Mouse (Mus musculus) left cerebral cortex, adult 8-10 months (tissue): Measurements from ENCODE around the gene Zkscan17. TPM values are rescaled to one million over a fixed set of nuclear protein-coding genes. Genes with fewer than 3 reads are reported as not detected.

ENCODE experiments used
- DNase-seq, 2 experiments: peaks; one replicate each; pipeline ENCODE4 v3.0.0; 2022; ENCODE audit warnings: low spot score in 2 of 2
- total RNA-seq, 4 experiments: library from RNA; stranded (reverse); gene quantifications; 2 replicates each; pipeline ENCODE4 v1.2.4; 2022

Zkscan17 gene
- total RNA-seq, 4 experiments from 2014 or later = 9.6 to 11.9 (median 10.5) TPM

DNA sequence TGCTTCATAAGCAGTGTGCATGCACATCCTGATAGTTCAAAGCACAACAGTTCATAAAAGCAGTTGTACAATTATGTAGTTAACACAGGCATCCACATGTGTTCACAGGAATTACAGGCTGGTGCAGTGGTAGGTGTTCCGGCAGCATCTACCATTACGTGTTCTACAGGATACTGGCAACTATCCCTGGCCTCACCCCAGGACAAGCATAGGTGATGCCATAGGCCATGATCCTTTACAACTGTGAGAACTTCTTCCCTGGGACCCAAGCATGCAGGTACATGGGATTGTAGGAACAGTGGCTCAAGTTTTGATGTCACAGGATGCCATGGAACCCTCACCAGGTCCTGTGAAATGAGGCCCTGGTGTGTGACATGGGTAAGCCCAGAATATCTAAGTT, 66.1 kb downstream of the Zkscan17 start:
- no peak for DNase-seq

DNA sequence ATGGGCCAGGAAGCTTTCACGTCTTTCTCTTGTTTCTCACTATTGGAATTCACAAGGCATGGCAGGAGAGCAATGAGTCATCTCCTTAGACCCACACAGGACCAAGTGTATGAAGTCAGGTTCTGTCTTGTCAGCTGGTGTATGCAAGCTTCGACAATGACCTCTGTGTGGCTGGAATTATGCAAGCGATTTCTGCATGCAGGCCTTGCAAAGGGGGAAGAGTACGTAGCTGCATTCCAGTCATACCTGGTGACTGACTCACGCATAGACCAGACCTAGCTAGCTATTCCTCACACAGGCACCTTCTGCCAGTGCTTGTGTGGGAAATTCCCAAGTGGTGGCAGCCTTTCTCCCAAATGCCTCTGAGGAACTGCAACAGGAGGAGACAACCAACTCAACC, 67.6 kb downstream of the Zkscan17 start:
- no peak for DNase-seq

DNA sequence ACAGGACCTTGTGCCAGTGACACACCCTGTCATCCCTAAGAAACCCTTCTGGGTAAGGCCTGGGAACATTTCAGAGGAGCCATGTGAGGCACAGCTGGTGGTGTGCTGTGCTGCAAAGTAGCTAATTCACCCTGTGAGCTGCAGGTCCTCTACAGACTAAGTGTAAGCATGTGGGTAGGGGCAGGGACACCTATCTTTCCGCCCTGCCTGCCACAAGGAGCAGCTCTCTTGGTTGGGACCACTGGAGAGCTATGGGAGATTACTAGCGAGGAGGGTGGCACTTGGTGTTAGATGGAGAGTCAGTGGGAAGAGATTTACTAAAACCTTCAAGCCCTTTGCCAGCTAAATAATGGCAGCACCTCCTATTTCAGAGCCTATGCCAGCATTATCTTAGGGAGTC, 69.7 kb downstream of the Zkscan17 start:
- DNase-seq = no peak

DNA sequence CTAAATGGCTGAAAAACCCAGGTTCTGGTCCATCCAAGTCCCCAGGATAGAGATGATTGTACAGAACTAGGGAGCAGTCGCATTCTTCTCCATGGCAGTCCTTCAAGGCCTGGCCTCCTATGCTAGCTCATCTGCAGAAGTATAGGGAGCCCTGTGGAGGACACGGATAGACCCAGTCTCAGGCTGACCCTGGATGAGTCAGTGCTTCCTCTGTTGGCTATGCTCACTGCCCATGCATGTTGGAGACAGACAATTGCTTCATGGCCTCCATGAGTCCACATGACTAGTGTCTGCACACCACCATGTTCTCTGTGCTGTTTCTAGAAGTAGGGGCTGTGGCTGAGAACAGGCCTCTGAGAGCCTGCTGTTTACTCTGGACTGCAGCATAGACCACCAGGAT, 70.2 kb downstream of the Zkscan17 start:
- DNase-seq = no peak

DNA sequence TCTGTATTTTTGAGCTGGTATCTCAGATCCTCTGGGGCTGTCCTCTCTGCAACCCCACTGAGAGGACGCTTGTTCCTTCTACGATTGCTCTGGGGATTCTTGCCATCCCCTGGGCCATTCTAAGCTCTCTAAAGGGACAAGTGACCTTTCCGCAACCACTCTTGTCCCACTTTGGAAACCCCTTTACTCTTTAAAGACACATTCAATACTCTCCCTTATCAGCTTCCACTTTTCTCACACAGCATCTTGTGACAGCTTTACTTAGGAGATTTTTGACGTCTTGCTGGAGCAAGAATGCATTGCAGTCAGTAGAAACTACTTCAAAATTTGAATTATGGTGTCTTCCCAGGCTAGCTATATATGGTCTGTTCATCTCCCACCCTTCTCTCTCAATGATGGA, 75.5 kb downstream of the Zkscan17 start, which contains the start of gene Snap47:
Gene Snap47, minus strand, starts transcription at position 101 of the 400 bp plus-strand sequence.
- no peak for DNase-seq

DNA sequence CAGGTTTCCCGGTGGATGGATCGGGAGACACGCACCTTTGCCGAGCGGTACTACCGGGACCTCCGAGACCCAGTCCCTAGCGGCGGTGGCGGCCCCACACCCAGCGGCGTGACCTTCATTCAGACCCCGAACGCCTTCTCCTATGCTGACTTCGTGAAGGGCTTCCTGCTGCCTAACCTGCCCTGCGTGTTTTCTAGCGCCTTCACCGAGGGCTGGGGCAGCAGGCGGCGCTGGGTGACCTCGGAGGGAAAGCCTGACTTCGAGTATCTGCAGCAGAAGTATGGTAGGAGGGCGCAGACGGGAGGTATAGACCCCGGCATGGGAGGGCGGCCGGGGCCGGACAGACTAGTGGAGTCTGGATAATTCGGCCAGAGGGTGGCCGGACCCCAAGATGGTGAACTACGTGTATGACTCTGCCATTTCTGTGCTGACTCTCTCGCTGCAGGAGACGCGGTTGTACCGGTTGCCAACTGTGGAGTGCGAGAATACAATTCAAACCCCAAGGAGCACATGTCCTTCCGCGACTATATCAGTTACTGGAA, 76.2 kb downstream of the Zkscan17 start:
- DNase-seq = no peak

DNA sequence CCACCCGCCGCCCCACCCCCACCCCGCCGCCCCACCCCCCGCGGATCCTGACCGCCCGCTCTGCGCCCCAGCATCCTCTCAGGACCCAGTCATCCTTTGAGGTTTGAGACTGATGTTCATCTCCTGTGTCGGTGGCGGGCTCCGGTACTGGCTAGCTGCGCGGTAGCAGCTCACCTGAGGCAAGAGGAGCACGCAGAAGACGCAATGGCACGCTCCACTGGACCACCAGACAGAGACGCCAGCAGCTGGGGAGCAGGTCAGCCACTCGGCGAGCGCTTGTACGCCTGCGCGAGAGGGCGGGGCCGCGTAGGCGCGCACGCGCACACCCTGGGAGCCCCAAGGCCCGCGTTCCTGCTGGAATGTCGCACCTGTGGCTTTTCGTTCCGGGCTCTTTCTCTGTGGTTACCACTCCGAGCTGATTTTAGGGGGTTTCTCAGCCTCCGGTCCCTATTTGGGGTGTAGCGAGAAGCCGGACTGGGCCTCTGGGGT, 76.8 kb downstream of the Zkscan17 start, which contains the start of gene Jmjd4:
Gene Jmjd4, plus strand, starts transcription at position 305 of the 489 bp plus-strand sequence.
- peak; percentile 88 to 91 for DNase-seq

DNA sequence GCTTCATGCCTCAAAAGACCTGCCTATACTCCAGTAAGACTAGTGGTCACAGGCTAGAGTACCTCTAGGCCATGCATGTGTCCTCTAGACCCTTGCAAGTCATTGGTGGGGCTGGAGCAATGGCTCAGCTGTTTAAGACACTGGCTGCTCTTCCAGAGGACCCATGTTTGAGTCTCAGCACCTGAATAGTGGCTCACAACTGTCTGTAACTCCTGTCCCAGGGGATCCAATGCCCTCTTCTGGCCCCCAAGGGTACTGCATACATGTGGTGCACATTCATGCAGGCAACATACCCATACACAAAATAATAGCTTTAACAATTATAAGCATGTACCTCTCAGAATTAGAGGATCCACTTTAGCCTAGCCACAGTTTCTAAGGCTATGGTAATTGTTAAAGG, 83.4 kb downstream of the Zkscan17 start:
- DNase-seq = no peak

DNA sequence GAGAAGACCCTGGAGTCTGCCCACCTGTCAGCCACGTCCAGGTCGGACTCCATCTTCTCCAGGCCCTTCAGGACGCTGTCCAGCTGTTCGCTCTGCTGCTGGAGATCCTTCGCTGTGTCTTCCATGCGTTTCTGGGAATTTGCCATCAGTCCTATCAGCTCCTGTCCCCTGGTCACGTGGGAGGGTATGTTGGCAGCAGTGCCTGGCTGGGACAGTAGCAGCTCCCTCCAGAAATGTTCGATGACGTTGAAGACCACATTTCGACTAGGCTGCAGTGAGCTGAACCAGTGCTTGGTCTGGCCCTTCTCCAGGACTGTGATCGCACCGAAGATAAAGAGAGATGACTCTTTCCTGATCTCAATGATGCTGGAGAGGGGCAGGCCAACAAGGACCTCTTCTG, 88.6 kb downstream of the Zkscan17 start:
- no peak for DNase-seq

Other genes starting within 250 kb of the Zkscan17 start
- not detected for gene Wnt3a, start 236.0 kb downstream of the Zkscan17 start, total RNA-seq
- 10 to 100 TPM; 14.1 to 15.6 (median 14.9) TPM for gene Wnt9a, start 219.8 kb downstream of the Zkscan17 start, total RNA-seq
- not detected for gene Prss38, start 151.1 kb downstream of the Zkscan17 start, total RNA-seq
- 10 to 100 TPM; 26.0 to 29.1 (median 26.6) TPM for gene Jmjd4, start 76.7 kb downstream of the Zkscan17 start, total RNA-seq
- gene Snap47, start 75.6 kb downstream of the Zkscan17 start, total RNA-seq = 100 to 1,000 TPM; 364 to 399 (median 383) TPM
- gene Zfp867, start 54.3 kb downstream of the Zkscan17 start, total RNA-seq = 1 to 10 TPM; 3.5 to 5.4 (median 4.3) TPM
- 1 to 10 TPM; 1.3 to 4.3 (median 1.9) TPM for gene Nlrp3, start 14.8 kb upstream of the Zkscan17 start, total RNA-seq
- gene Olfr222, start 49.5 kb upstream of the Zkscan17 start, total RNA-seq = not detected
- gene Olfr223, start 66.5 kb upstream of the Zkscan17 start, total RNA-seq = not detected
- 100 to 1,000 TPM; 269 to 287 (median 277) TPM for gene Mprip, start 134.6 kb upstream of the Zkscan17 start, total RNA-seq